Mouse (Mus musculus) liver, adult 2 months (tissue): Measurements from ENCODE around the gene Terb2. TPM values are rescaled to one million over a fixed set of nuclear protein-coding genes. Genes with fewer than 3 reads are reported as not detected.
A peak's percentile ranks its signal among the peaks of the same experiment; 100 is the strongest.

ENCODE experiments used
- DNase-seq: peaks from one replicate; pipeline ENCODE4 v3.0.0-alpha.2; 2011; ENCODE audit warnings: low read depth, low spot score; ENCODE audit errors: extremely low read depth
- H3K27ac ChIP-seq: fragments of 200-500 bp; replicated peaks from 2 replicates; pipeline ENCODE4 v1.5.1; 2012; ENCODE audit warnings: low read depth, mild to moderate bottlenecking, control low read depth, inconsistent platforms, low read length; ENCODE audit not compliant: insufficient read depth
- H3K27me3 ChIP-seq: fragments of 200-500 bp; 2 replicates; pipeline ENCODE4 v1.6.1; 2012; ENCODE audit warnings: mild to moderate bottlenecking, moderate library complexity, low read length, inconsistent platforms; ENCODE audit not compliant: control insufficient read depth, insufficient read depth
- H3K36me3 ChIP-seq: fragments of 200-500 bp; 2 replicates; pipeline ENCODE4 v1.6.1; 2012; ENCODE audit warnings: low read length, inconsistent platforms; ENCODE audit not compliant: control insufficient read depth, insufficient read depth
- H3K4me1 ChIP-seq: fragments of 200-500 bp; 2 replicates; pipeline ENCODE4 v1.6.1; 2011; ENCODE audit warnings: low read length; ENCODE audit not compliant: control insufficient read depth, insufficient read depth
- H3K4me3 ChIP-seq: fragments of 200-500 bp; 2 replicates; pipeline ENCODE4 v1.5.1; 2011; ENCODE audit warnings: low read depth, mild to moderate bottlenecking, control low read depth, low read length, moderate library complexity; ENCODE audit not compliant: insufficient read depth
- H3K79me2 ChIP-seq: fragments of 200-500 bp; 2 replicates; pipeline ENCODE4 v1.6.1; 2012; ENCODE audit warnings: inconsistent platforms, mild to moderate bottlenecking, low read length, moderate library complexity; ENCODE audit not compliant: control insufficient read depth, insufficient read depth
- H3K9ac ChIP-seq: fragments of 200-500 bp; 2 replicates; pipeline ENCODE4 v1.6.1; 2012; ENCODE audit warnings: low read depth, mild to moderate bottlenecking, control low read depth, inconsistent platforms, low read length
- CTCF ChIP-seq: fragments of 200-500 bp; IDR thresholded peaks from 2 replicates; pipeline ENCODE4 v1.5.1; 2011; ENCODE audit warnings: low read depth, low read length, control low read depth
- POLR2A ChIP-seq: fragments of 200-500 bp; IDR thresholded peaks from 2 replicates; pipeline ENCODE4 v1.6.1; 2011; ENCODE audit warnings: low read length, control low read depth; ENCODE audit not compliant: insufficient read depth; ENCODE audit errors: extremely low read depth
- WGBS: fragments of 180-500 bp; shearing (Covaris S2); methylation state at CpG from one replicate; pipeline ENCODE4 v1.1.7; 2018; 5-methylcytosine and 5-hydroxymethylcytosine counted together
- polyA plus RNA-seq: library from polyadenylated mRNA; depleted of rRNA; stranded (reverse); fragments of >200 nt; gene quantifications from 2 replicates; pipeline ENCODE4 v1.2.3, GENCODE M21; 2012; rRNA removed
- total RNA-seq: library from RNA; depleted of rRNA; stranded (reverse); fragments of >200 nt; gene quantifications from 2 replicates; pipeline ENCODE4 v1.2.3, GENCODE M21; 2014; rRNA removed

The Terb2 gene
- total and polyA plus RNA-seq, 2 experiments = not detected

DNA sequence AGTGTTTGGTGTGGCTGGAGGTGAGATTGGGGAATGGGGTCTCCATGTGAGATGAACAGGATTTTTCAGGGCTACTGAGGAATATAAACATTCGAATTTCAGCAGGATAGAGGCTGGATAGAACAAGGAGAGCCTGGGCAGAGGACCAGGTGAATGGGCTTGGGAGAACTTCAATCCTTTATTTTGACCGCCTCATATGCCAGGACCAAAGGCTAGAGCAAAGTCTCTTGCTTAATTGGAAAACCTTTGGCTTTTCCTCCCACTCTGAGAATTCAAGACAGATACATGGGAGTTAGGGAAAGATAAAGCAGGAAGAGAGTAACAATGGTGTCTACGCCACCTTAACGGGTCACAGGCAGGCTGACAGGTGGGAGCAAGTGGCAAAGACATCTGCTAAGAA is 55.2 kb downstream of the Terb2 start:
- DNase-seq = peak; percentile 88
- Histone ChIP-seq H3K4me3 (peak overlapping the region; percentile 29), H3K9ac (peak overlapping the region; percentile 74), H3K79me2 (peaks cover 6% of the 10 kb centered on the region; the same call in 1 of the 2 replicates), H3K4me1 (peaks cover 18% of the 10 kb centered on the region), H3K36me3 (peaks cover 34% of the 10 kb centered on the region), H3K27ac (peak overlapping the region; percentile 98), H3K27me3 (no peaks in the 10 kb centered on the region)
- WGBS = 19% methylated on average over 4 of the region's 4 CpGs
- TF ChIP-seq CTCF = no peak
- no peak for TF ChIP-seq POLR2A

DNA sequence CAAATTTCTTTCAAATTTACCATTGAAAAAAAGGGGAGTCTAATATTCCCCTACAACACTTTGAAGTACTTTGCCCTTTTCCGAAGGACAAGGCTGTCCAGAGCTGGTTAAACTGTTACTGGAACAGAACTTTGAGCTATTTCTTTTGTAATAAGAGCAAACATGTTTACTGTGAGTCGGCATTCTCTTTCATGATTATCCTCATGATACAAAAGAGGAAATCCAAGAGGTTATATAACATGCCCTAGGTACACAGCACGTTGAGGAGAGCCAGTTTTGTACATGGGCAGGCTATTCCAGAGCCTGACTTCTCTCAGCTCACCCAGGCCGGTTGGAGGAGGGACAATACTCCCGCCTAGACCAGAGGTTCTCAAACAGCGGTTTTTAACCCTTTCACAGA is 55.9 kb downstream of the Terb2 start:
- Histone ChIP-seq H3K36me3 (peaks cover 36% of the 10 kb centered on the region), H3K27ac (peak overlapping the region; percentile 98), H3K79me2 (peaks cover 6% of the 10 kb centered on the region; the same call in 1 of the 2 replicates), H3K4me1 (peaks cover 18% of the 10 kb centered on the region), H3K27me3 (no peaks in the 10 kb centered on the region), H3K4me3 (no peak overlapping the region), H3K9ac (no peak overlapping the region)
- peak; percentile 99 for DNase-seq
- WGBS = 18% methylated on average over 6 of the region's 6 CpGs
- TF ChIP-seq POLR2A (no peak), CTCF (no peak)

DNA sequence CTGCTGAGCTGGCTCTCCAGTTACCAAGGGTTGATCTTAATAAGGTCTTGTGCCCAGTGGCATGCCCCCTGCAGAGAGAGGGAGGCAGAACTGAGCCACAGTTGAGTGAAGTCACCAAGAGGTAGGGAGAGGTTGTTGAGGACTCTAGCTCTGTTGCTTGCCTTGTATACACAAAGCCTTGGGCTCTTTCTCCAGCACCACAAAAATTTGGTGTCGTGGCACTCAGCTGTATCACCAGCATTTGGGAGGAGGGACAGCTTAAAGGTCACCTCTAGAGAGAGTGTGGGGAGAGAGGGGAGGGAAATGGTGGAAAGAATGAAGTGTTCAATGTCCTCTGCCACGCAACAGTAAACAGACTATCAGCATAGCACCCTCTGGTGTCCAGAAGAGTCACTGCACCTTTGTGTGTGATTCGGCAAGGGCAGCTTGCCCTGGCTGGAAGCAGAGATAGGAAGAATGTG is 57.6 kb downstream of the Terb2 start:
- Histone ChIP-seq H3K4me1 (peaks cover 18% of the 10 kb centered on the region), H3K36me3 (peaks cover 47% of the 10 kb centered on the region), H3K27ac (peak overlapping the region; percentile 86), H3K9ac (peak overlapping the region; percentile 62), H3K27me3 (no peaks in the 10 kb centered on the region), H3K79me2 (peaks cover 3% of the 10 kb centered on the region; the same call in 1 of the 2 replicates), H3K4me3 (peak overlapping the region; percentile 0; the same call in 1 of the 2 replicates)
- WGBS = 1% methylated on average over 3 of the region's 3 CpGs
- DNase-seq = peak; percentile 96
- TF ChIP-seq POLR2A (0 out of 2 replicates have a peak, but pooled peaks have one; percentile 26), CTCF (peak; percentile 87)

DNA sequence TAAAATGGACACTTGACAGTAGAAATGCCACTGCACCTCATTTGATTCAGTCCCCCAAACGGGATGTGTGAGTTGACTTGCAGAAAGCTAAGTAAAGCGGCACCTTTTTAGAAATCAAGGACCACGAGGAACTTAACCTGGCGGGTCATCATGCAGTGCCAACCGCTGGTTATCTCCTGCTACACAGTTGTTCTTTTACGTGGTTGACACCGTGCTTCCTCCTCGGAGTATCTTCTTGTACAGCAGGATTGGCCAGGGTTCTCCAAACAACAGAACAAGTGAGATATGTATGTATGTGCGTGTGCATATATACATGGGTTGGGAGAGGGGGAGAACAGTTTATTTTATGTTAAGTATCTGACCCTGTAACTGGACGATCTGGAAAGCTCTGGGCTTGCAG is 61.7 kb downstream of the Terb2 start:
- TF ChIP-seq CTCF = no peak
- TF ChIP-seq POLR2A = no peak
- no peak overlapping the region for H3K27ac ChIP-seq
- 0 out of 2 replicates have a peak, but pooled peaks cover 3% of the 10 kb centered on the region for H3K79me2 ChIP-seq
- peak; percentile 29 for DNase-seq
- H3K36me3 ChIP-seq = peaks cover 85% of the 10 kb centered on the region
- 80% methylated on average over 10 of the region's 10 CpGs for WGBS
- no peak overlapping the region for H3K9ac ChIP-seq
- H3K27me3 ChIP-seq = no peaks in the 10 kb centered on the region
- no peak overlapping the region for H3K4me3 ChIP-seq
- peaks cover 16% of the 10 kb centered on the region for H3K4me1 ChIP-seq

DNA sequence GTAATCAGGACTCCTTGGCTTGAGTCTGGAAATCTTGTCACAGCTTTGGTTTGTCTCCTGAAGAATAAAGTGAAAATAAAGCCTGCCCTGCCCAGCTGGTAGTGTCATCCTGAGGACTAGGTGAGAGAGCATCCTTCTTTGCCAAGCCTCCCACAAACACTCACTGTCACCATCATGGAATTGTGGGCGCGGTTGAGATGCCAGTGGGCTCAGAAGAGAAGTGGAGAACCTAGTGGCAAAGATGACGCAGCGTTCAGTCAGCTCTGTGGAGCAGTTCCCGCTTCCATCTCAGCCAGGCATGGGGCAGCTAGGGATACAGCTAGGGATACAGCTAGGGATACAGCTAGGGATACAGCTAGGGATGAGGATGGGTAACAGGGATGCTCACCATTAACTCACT is 69.9 kb downstream of the Terb2 start:
- Histone ChIP-seq H3K27ac (no peak overlapping the region), H3K27me3 (no peaks in the 10 kb centered on the region), H3K4me3 (no peak overlapping the region), H3K9ac (no peak overlapping the region), H3K4me1 (no peaks in the 10 kb centered on the region), H3K79me2 (no peaks in the 10 kb centered on the region), H3K36me3 (peaks cover 90% of the 10 kb centered on the region)
- TF ChIP-seq CTCF (no peak), POLR2A (no peak)
- DNase-seq = peak; percentile 22
- WGBS = 95% methylated on average over 5 of the region's 5 CpGs

Other genes with a start within 250 kb of the Terb2 start
- gene Ctdspl2, start 230.3 kb upstream of the Terb2 start, total RNA-seq = 14.3 and 14.9 TPM in 2 replicates
- gene Ctdspl2, start 230.3 kb upstream of the Terb2 start, polyA plus RNA-seq = 1.6 TPM in 2 replicates
- gene Mageb3, start 230.2 kb upstream of the Terb2 start, total RNA-seq = 0.07 TPM in 1 of 2 replicates, not detected in the other
- gene Mageb3, start 230.2 kb upstream of the Terb2 start, polyA plus RNA-seq = not detected in 2 replicates
- gene Eif3j1, start 157.7 kb upstream of the Terb2 start, total RNA-seq = 18.7 and 20.0 TPM in 2 replicates
- gene Eif3j1, start 157.7 kb upstream of the Terb2 start, polyA plus RNA-seq = 3.8 and 4.8 TPM in 2 replicates
- 9.3 and 10.5 TPM in 2 replicates for gene Spg11, start 67.9 kb upstream of the Terb2 start, total RNA-seq
- gene Spg11, start 67.9 kb upstream of the Terb2 start, polyA plus RNA-seq = 4.0 and 4.3 TPM in 2 replicates
- 1,301 and 1,615 TPM in 2 replicates for gene B2m, start 38.6 kb upstream of the Terb2 start, total RNA-seq
- 2,279 and 2,555 TPM in 2 replicates for gene B2m, start 38.6 kb upstream of the Terb2 start, polyA plus RNA-seq
- 0.09 and 0.13 TPM in 2 replicates for gene Trim69, start 25.6 kb upstream of the Terb2 start, total RNA-seq
- gene Trim69, start 25.6 kb upstream of the Terb2 start, polyA plus RNA-seq = 0.07 TPM in 1 of 2 replicates, not detected in the other
- gene Patl2, start 83 bp upstream of the Terb2 start, total RNA-seq = 0.09 TPM in 1 of 2 replicates, not detected in the other
- not detected in 2 replicates for gene Patl2, start 83 bp upstream of the Terb2 start, polyA plus RNA-seq
- gene Sord, start 48.5 kb downstream of the Terb2 start, total RNA-seq = 1,007 and 1,092 TPM in 2 replicates
- 365 and 586 TPM in 2 replicates for gene Sord, start 48.5 kb downstream of the Terb2 start, polyA plus RNA-seq
- gene Duox2, start 112.2 kb downstream of the Terb2 start, total RNA-seq = 0.07 TPM in 1 of 2 replicates, not detected in the other
- 0.02 and 0.04 TPM in 2 replicates for gene Duox2, start 112.2 kb downstream of the Terb2 start, polyA plus RNA-seq
- 0.09 TPM in 1 of 2 replicates, not detected in the other for gene Duoxa2, start 112.6 kb downstream of the Terb2 start, total RNA-seq
- not detected in 2 replicates for gene Duoxa2, start 112.6 kb downstream of the Terb2 start, polyA plus RNA-seq
- gene Duoxa1, start 127.5 kb downstream of the Terb2 start, total RNA-seq = not detected in 2 replicates
- gene Duoxa1, start 127.5 kb downstream of the Terb2 start, polyA plus RNA-seq = not detected in 2 replicates
- not detected in 2 replicates for gene Duox1, start 129.4 kb downstream of the Terb2 start, total RNA-seq
- not detected in 2 replicates for gene Duox1, start 129.4 kb downstream of the Terb2 start, polyA plus RNA-seq
- gene Shf, start 182.9 kb downstream of the Terb2 start, total RNA-seq = 6.6 and 6.7 TPM in 2 replicates
- gene Shf, start 182.9 kb downstream of the Terb2 start, polyA plus RNA-seq = 8.1 and 14.0 TPM in 2 replicates
- gene Slc28a2, start 240.2 kb downstream of the Terb2 start, total RNA-seq = 1.2 and 1.7 TPM in 2 replicates
- gene Slc28a2, start 240.2 kb downstream of the Terb2 start, polyA plus RNA-seq = 0.22 and 0.38 TPM in 2 replicates